Mouse (Mus musculus) ES-E14 (cell line): Measurements from ENCODE around the gene Mettl17. TPM values are rescaled to one million over a fixed set of nuclear protein-coding genes. Genes with fewer than 3 reads are reported as not detected.

ENCODE experiments used
- DNase-seq: peaks from one replicate; pipeline ENCODE4 v3.0.0-alpha.2; 2013; ENCODE audit warnings: low read depth, low spot score
- H3K27ac ChIP-seq: 2 replicates; pipeline ENCODE4 v1.5.1; 2012; ENCODE audit warnings: low read depth, mild to moderate bottlenecking, low read length, moderate library complexity, mixed read lengths; ENCODE audit not compliant: poor library complexity, insufficient read depth, severe bottlenecking
- H3K36me3 ChIP-seq: 2 replicates; pipeline ENCODE4 v1.6.1; 2012; ENCODE audit warnings: mild to moderate bottlenecking, low read length, moderate library complexity, mixed read lengths; ENCODE audit not compliant: control insufficient read depth, poor library complexity, insufficient read depth, severe bottlenecking
- H3K4me1 ChIP-seq, 2 experiments: fragments of 150-350 bp in 1 of 2; sonication (generic) in 1 of 2; 2 replicates each; pipeline ENCODE4 v1.6.1; 2012; ENCODE audit warnings: low read length in 2 of 2, mild to moderate bottlenecking in 1 of 2, mixed read lengths in 1 of 2; ENCODE audit not compliant: control insufficient read depth in 2 of 2, insufficient read depth in 2 of 2, poor library complexity in 1 of 2
- H3K4me3 ChIP-seq, 2 experiments: fragments of 150-350 bp in 1 of 2; sonication (generic) in 1 of 2; 2 replicates each; pipeline ENCODE4 v1.5.1; 2012; ENCODE audit warnings: low read length in 2 of 2, low read depth in 1 of 2, mild to moderate bottlenecking in 1 of 2, mixed read lengths in 1 of 2; ENCODE audit not compliant: insufficient read depth in 1 of 2, poor library complexity in 1 of 2, severe bottlenecking in 1 of 2
- H3K9ac ChIP-seq: 2 replicates; pipeline ENCODE4 v1.6.1; 2012; ENCODE audit warnings: low read depth, mild to moderate bottlenecking, low read length, mixed read lengths; ENCODE audit not compliant: poor library complexity, insufficient read depth, severe bottlenecking
- H3K9me3 ChIP-seq: fragments of 150-350 bp; sonication (generic); 2 replicates; pipeline ENCODE4 v1.6.1; 2012; ENCODE audit warnings: low read depth, mild to moderate bottlenecking, low read length; ENCODE audit not compliant: control insufficient read depth, insufficient read depth
- CHD2 ChIP-seq: IDR thresholded peaks from 2 replicates; pipeline ENCODE4 v1.6.1; 2014; ENCODE audit warnings: mild to moderate bottlenecking, low read depth, low read length, inconsistent platforms
- HCFC1 ChIP-seq: IDR thresholded peaks from 2 replicates; pipeline ENCODE4 v1.6.1; 2012; ENCODE audit warnings: low read length, inconsistent platforms, borderline replicate concordance; ENCODE audit not compliant: insufficient read depth
- MAFK ChIP-seq: IDR thresholded peaks from 2 replicates; pipeline ENCODE4 v1.6.1; 2014; ENCODE audit warnings: mild to moderate bottlenecking, low read depth, low read length, inconsistent platforms; ENCODE audit not compliant: insufficient read depth
- ZC3H11A ChIP-seq: IDR thresholded peaks from 2 replicates; pipeline ENCODE4 v1.6.1; 2012; ENCODE audit warnings: low read depth, mild to moderate bottlenecking, inconsistent platforms, low read length, borderline replicate concordance
- ZNF384 ChIP-seq: IDR thresholded peaks from 2 replicates; pipeline ENCODE4 v1.6.1; 2012; ENCODE audit warnings: low read depth, low read length, inconsistent platforms
- in situ Hi-C, 2 experiments: fragments of 600-800 bp; cut with MboI; formaldehyde crosslinking; loops; one replicate each; pipeline ENCODE4 v1.15.1; 2025; ENCODE audit warnings: low sequenced_read_pairs in 2 of 2, inconsistent platforms in 1 of 2; ENCODE audit not compliant: unreplicated experiment in 2 of 2
- total RNA-seq: library from RNA; depleted of rRNA; stranded (reverse); fragments of 300-350 nt; gene quantifications from 2 replicates; pipeline ENCODE4 v1.2.3, GENCODE M21; 2012

The Mettl17 gene
- total RNA-seq, 1 experiment, result 19.7 TPM

- no peak overlapping the region for H3K9ac ChIP-seq
- TF ChIP-seq CHD2 (no peak), MAFK (no peak), HCFC1 (no peak), ZNF384 (no peak), ZC3H11A (no peak)
- H3K36me3 ChIP-seq, result peaks cover 1% of the 10 kb centered on the region; the same call in 1 of the 2 replicates
- DNase-seq, result no peak
- in situ Hi-C loops, result loop anchor here (25.0 kb wide), 2 partner anchors 97 to 422 kb away; partner anchors contain the start of genes Sall2 (in 1 of the 2), Tmem253 (in 1 of the 2) and Zfp219 (in 1 of the 2)
- H3K4me3 ChIP-seq, result no peak overlapping the region
- H3K27ac ChIP-seq, result no peak overlapping the region
- peaks cover 2 to 14% of the 10 kb centered on the region in 2 experiments; a peak in 2 of 4 replicates for H3K4me1 ChIP-seq
- no peaks in the 10 kb centered on the region for H3K9me3 ChIP-seq
Measured at GRCm38 (mm10) chr14:51915030-51915429, 30.4 kb downstream of the Mettl17 start.

GRCm38 (mm10) chr14:51916539-51916938 lies 31.9 kb downstream of the Mettl17 start:
- Histone ChIP-seq H3K4me3 (no peak overlapping the region), H3K36me3 (no peaks in the 10 kb centered on the region), H3K27ac (no peak overlapping the region), H3K9me3 (no peaks in the 10 kb centered on the region), H3K9ac (no peak overlapping the region), H3K4me1 (peaks cover 2 to 10% of the 10 kb centered on the region in 2 experiments; a peak in 1 of 4 replicates)
- in situ Hi-C loops, result loop anchor here (25.0 kb wide), 2 partner anchors 96 to 421 kb away; partner anchors contain the start of genes Sall2 (in 1 of the 2), Tmem253 (in 1 of the 2) and Zfp219 (in 1 of the 2)
- DNase-seq, result no peak
- TF ChIP-seq ZC3H11A (no peak), ZNF384 (no peak), CHD2 (no peak), MAFK (no peak), HCFC1 (no peak)

GRCm38 (mm10) chr14:51918125-51918524 lies 33.5 kb downstream of the Mettl17 start, which contains the start of gene Tppp2:
Gene Tppp2, plus strand, starts transcription at chr14:51918425.
- TF ChIP-seq MAFK (no peak), ZC3H11A (no peak), HCFC1 (no peak), ZNF384 (no peak), CHD2 (no peak)
- in situ Hi-C loops, result loop anchor here (25.0 kb wide), 2 partner anchors 94 to 419 kb away; partner anchors contain the start of genes Sall2 (in 1 of the 2), Tmem253 (in 1 of the 2) and Zfp219 (in 1 of the 2)
- H3K36me3 ChIP-seq, result no peaks in the 10 kb centered on the region

GRCm38 (mm10) chr14:51918966-51919365 lies 34.3 kb downstream of the Mettl17 start:
- TF ChIP-seq MAFK, result no peak
- Histone ChIP-seq H3K4me1 (peaks cover 0 to 6% of the 10 kb centered on the region in 2 experiments; a peak in 1 of 4 replicates), H3K4me3 (no peak overlapping the region), H3K9me3 (no peaks in the 10 kb centered on the region), H3K9ac (no peak overlapping the region), H3K36me3 (no peaks in the 10 kb centered on the region), H3K27ac (no peak overlapping the region)
- DNase-seq, result no peak
- in situ Hi-C loops, result loop anchor here (25.0 kb wide), 2 partner anchors 93 to 418 kb away; partner anchors contain the start of genes Sall2 (in 1 of the 2), Tmem253 (in 1 of the 2) and Zfp219 (in 1 of the 2)

More at GRCm38 (mm10) chr14:51918125-51918524, 33.5 kb downstream of the Mettl17 start, which contains the start of gene Tppp2:
- Histone ChIP-seq H3K9me3 (no peaks in the 10 kb centered on the region), H3K27ac (no peak within 1 kb of the TSS), H3K4me3 (no peak within 1 kb of the TSS), H3K4me1 (peaks cover 0 to 6% of the 10 kb centered on the region in 2 experiments; a peak in 1 of 4 replicates), H3K9ac (no peak within 1 kb of the TSS)
- DNase-seq, result no peak
